Mouse (Mus musculus) kidney, adult 10 weeks (tissue): Measurements from ENCODE around the gene Zkscan3. TPM values are rescaled to one million over a fixed set of nuclear protein-coding genes. Genes with fewer than 3 reads are reported as not detected.

Source experiments
- polyA plus RNA-seq: library from polyadenylated mRNA; stranded (reverse); fragments of 350-450 nt; fragmentation: Illumina TruSeq; extraction: RNeasy Lipid Tissue Mini Kit (QIAGEN cat#74804); gene quantifications from one replicate; pipeline ENCODE4 v1.2.3, GENCODE M21; 2014; ENCODE audit warnings: low read depth, low replicate concordance

The Zkscan3 gene
- 62.6 TPM for polyA plus RNA-seq

GRCm38 (mm10) chr13:21402287-21402846 is at the start of gene Zkscan3:
Zkscan3 (minus strand) TSS chr13:21402755.

GRCm38 (mm10) chr13:21440503-21441206 is 38.1 kb upstream of the Zkscan3 start, which contains the start of gene Pgbd1:
Pgbd1 (minus strand) TSS chr13:21441058.

GRCm38 (mm10) chr13:21362621-21363248 is 39.8 kb downstream of the Zkscan3 start, which contains the start of gene Zscan12:
Zscan12 (plus strand) TSS chr13:21362820.

GRCm38 (mm10) chr13:21346610-21347009 is 55.9 kb downstream of the Zkscan3 start, which contains the start of gene Olfr1367:
Olfr1367 (plus strand) TSS chr13:21346910.

Other genes with a start within 250 kb of the Zkscan3 start
- 21.5 TPM for gene Trim27, start 223.3 kb downstream of the Zkscan3 start, polyA plus RNA-seq
- not detected for gene Gpx5, start 110.0 kb downstream of the Zkscan3 start, polyA plus RNA-seq
- gene Gpx6, start 90.6 kb downstream of the Zkscan3 start, polyA plus RNA-seq: 104 TPM
- gene Olfr1367, start 55.8 kb downstream of the Zkscan3 start, polyA plus RNA-seq: not detected
- gene Zscan12, start 39.9 kb downstream of the Zkscan3 start, polyA plus RNA-seq: 9.8 TPM
- 7.0 TPM for gene Pgbd1, start 38.3 kb upstream of the Zkscan3 start, polyA plus RNA-seq
- gene Zscan26, start 51.0 kb upstream of the Zkscan3 start, polyA plus RNA-seq: 67.5 TPM
- gene Nkapl, start 65.8 kb upstream of the Zkscan3 start, polyA plus RNA-seq: 1.5 TPM
- 1.5 TPM for gene Zkscan4, start 76.2 kb upstream of the Zkscan3 start, polyA plus RNA-seq
- gene Gm10065, start 76.7 kb upstream of the Zkscan3 start, polyA plus RNA-seq: not detected
- gene AK157302, start 92.5 kb upstream of the Zkscan3 start, polyA plus RNA-seq: 4.2 TPM
- not detected for gene Gm11273, start 98.7 kb upstream of the Zkscan3 start, polyA plus RNA-seq
- gene Zkscan8, start 128.4 kb upstream of the Zkscan3 start, polyA plus RNA-seq: 26.7 TPM
- gene Olfr1366, start 140.1 kb upstream of the Zkscan3 start, polyA plus RNA-seq: not detected
- not detected for gene Olfr1535, start 157.1 kb upstream of the Zkscan3 start, polyA plus RNA-seq
- gene Olfr1364, start 179.0 kb upstream of the Zkscan3 start, polyA plus RNA-seq: not detected
- not detected for gene Olfr1362, start 211.3 kb upstream of the Zkscan3 start, polyA plus RNA-seq
- not detected for gene Olfr11, start 239.8 kb upstream of the Zkscan3 start, polyA plus RNA-seq